Mouse (Mus musculus) kidney, postnatal 4 days (tissue): Measurements from ENCODE around the gene Stat1.

Source experiments
- DNase-seq, 2 experiments: peaks; one replicate each; pipeline ENCODE4 v3.0.0; 2021; ENCODE audit warnings: mixed read lengths in 2 of 2

Gene Stat1

DNA sequence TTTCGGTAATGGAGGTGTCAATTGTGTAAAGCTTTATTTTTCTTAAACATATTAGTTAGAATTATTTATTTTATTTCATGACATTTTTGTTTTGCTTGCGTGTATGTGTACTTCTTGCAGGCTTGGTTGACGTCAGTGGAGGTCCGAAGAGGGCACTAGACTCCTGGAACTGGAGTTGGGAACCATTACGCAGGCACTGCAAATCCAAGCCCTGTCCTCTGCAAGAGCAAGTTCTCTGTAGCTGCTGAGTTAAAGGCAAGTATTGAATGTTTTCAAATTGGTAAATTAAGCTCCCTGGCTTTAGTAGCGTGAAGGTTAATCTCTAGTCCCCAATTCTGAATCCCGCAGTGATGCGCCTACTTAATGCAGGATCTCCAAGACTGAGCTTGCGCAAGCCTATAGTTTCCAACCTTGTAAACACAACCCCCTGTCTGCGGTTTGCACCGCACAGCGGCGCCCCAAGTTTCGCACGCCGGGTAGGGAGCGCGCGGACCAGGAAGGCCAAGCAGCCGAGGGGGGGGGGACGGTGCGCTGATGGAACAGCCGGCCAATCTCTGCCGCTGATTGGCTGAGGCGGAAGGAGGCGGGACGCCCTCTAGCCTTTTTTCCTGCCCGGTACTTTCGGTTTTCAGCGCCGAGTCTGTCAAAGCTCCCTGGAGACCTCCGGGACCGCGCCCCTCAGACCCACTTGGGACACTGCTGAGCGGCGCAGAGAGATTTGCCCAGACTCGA, at the start of gene Stat1:
TSS of gene Stat1 (plus strand) at position 581 of the 732 bp plus-strand sequence.
- peak; percentile 92 to 95 for DNase-seq

DNA sequence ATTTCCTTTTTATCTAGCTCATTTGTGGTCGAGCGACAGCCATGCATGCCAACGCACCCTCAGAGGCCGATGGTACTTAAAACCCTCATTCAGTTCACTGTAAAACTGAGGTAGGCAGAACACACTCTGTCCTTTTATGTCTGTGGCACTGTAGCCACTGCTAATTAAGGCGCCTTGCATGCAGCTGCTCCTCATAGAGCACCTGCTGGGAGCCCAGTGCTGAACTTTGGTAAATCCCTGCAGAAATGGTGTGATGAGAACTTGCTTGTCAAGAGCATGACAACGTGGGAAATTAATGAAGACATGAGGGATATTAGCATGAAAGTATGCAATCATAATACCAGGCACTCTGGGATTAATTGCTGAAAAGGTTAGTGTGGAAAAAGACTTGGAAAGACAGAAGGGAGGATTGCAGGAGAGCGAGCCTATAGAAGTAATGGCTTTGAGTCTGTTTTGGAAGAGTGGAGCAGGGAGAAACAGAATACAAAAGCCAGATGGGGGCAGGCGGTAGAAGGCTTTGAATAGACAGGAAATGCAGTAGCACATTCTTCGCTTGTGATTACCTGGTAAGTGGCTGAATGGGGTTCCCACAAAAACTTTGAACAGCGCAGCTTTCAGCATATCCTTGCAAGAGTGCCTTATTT, 39.4 kb upstream of the Stat1 start:
- DNase-seq, result no peak

DNA sequence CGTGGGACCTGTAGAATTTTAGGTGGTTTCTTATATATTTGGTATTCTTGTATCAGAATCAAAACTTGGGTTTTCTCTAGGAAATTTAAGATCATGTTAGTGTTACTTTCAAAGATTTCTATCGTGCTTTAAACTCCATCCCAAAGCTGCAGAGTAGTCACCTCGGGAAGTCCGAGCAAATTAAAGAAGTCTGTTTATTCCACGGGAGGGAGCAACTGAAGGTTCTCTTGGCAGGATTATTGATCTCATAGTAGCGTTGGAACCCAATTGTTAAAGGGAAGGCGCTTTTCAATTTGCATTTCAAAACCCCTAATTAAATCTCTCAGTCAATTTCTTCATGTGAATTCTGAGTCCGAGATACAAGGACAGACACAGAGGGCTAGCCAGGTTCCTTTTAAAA, 38.9 kb upstream of the Stat1 start:
- DNase-seq, result no peak

DNA sequence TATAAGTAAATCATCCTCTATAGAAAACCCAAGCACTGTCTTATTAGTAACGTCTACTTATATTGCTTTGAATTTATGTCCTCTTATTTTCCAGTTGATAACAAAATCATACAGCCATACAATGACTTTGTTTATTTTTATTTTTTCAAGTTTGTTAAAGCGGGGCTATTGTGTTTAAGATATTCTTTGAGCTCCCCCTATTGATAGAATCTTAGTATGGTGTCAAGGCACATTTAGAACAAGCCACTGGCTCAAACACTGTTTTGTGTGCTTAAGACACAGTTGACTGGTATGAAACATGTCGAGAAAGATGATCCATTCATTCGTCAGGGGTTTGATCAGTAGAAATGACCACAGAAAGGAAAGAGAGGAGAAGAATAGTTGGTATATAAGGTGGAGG, 33.0 kb upstream of the Stat1 start:
- no peak for DNase-seq

DNA sequence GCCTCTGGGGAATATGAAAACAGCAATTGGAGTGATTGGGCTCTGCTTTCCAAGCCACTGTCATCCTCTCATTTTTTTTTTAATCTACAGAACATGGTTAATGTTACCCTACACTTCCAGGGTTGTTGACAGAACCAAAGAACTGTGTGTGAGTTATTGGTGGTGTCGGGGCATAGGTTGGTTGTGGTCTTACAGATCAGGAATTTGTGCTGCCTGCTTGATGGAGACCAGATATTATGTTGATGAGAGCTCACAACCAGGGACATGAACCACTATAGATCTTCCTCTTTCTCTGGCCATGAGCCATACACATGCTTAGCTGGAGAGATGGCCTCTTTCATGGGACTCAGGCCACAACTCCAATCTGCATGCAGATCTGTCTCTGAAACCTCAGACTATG, 32.1 kb upstream of the Stat1 start:
- no peak for DNase-seq

DNA sequence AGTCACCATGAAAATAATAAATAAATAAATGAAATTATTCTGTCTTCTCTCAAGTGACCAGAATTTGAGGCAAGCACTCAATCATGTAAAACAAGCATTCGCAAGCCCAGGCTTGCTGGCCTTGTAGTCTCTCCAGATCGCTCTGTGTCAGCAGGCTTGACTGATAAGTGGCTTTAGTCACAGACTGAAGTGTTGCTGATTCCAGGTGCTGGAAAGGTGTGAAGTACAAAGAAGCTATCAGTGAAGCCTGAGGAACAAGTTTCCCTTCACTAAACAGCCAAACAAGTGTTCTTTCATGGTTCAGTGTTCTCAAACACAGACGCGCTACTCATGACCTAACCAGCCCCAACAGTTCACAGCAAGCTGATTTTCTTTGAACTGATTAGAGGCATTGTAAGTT, 30.6 kb upstream of the Stat1 start:
- no peak for DNase-seq

DNA sequence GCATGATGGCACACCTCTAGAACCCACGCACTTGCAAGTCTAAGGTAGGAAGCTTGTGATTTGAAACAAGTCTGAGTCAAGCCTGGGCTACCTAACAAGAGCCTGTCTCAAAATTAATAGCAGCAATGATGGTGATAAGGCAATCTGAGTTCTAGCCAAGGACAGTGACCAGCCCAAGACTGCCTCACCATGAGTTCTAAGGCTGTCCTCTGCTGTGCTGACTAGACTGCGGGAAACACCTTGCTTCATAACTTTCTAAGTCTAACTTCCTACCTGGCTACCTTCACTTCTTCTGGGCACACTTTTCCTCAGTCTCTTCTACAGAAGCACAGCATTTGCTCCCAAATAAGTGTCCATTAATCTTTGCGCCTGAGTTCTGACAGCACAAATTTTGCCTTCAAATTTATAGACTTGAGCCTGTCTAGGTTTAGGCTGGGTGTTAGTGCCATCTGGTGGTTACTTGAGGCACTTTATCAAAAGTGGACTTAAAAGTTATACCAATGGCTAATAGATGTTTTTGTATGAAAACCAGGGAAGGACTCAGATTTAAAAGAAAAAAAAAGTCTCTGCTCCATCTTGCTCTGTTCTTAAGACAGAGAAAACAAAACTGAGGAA, 20.5 kb upstream of the Stat1 start:
- peak; percentile 29 to 36 for DNase-seq

DNA sequence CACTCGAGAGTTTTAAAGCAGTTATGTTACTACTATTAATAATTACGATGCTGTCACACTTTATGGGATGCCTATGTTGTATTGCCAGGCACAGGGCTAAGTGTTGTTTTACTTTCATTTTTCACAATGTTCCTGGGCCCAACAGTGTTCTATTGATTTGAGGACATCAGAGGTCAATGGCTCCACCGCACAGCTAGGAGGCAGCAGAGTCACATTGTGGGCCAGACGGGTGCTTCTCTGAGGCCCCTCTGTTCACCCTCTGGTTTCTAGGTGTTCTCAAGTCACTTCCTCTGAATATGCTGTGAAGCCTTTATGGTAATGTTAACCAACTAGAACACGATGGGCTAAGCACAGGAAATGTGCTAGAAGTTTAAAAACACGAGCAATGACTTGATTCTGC, 18.7 kb upstream of the Stat1 start:
- DNase-seq, result peak; percentile 12 to 16

DNA sequence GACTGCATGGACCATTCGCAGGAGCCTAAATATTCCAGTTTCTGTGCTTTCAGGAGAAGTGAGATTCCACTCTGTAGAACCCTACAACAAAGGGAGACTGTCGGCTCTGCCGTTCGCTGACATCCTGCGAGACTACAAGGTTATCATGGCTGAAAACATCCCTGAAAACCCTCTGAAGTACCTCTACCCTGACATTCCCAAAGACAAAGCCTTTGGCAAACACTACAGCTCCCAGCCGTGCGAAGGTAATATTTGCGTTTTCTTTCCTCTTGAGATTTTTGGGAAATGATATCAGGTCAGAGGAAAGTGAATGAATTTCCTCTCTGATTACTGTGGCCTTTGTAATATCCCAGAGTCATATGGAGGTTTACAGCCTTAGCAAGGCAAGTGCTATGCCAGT, 16.4 kb upstream of the Stat1 start:
- DNase-seq, result no peak

DNA sequence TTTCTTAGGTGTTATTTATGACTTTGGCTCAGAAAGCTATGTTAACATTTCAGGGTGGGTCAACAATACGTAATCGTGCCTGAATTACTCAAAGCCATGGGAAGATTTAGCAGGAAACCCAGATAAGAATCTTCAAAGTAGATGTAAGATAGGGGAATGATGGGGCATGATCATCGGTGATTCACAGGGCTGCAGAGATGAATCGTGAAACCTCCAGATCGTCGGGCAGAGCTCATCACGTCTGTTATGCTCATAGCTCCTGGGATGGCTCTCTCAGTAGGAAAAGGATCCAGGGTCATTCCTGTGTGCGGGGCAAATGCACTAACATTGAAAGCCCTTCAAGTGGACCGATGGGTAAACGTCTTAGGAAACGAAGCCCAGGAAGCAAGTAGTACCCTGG, 12.0 kb upstream of the Stat1 start:
- no peak for DNase-seq

DNA sequence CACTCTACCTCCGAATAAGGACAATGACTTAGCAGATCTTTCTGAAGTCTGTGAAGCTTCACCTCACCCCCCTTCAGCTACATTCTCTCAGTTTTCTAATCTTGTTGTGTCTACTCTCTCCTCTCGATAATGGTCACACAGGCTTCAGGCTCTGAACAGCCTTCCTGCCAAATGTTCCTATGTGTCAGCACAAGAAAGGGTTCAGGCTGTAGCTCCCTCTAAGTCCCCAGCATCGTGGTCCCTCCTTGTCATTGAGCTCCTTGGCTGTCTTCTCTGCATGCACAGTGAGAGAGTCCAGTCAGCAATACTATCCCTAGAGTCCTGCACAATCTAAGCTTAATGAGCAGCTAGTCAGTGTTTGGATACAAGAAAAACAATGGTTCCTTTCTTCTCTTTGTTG, 8.0 kb upstream of the Stat1 start:
- DNase-seq, result no peak

DNA sequence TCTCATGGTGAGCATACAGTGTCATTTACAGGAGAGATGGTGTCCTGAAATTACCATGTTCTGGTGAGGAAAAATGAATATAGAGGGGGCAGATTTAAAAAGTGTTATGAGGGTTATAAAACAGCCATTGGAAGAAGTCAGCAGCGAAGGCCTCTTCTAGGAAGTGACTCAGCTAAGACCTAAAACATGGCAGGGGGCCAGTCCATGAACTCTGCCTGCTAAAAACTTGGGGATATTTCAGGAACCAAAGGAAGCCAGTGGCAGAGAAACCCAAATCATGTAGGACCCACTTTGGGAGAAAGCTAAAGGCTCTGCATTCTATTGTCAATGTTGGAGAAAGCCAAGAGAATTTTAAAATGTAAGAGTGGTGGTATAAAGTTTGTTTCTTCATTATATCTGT, 6.9 kb upstream of the Stat1 start:
- no peak for DNase-seq

DNA sequence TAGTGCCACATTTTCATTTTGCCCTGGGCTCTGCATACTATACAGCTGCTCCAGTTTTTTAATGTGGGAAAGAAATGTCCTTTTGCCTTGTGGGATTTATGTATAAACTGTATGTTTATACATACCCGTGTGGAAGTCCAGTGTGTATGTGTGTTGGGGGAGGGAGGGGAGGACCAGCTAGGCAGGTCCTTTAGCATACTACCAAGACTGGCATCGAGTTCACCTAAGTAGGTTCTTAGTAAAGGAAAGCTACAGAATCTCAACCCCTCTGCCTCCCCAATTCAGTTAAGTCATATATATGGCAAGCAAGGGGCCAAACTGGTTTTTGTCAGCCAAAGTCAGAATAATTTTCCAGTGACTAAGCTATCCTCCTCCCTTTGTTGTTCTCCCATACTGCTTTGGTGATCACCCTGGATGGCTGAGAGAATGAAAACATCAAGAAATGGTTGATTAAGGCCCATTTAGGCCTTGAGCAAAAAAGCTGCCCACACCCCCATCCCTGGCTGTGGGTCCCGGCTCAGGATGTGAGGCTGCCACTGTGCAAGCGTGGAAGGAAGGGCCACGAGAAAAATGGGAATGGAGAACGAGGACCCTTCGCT, 6.1 kb upstream of the Stat1 start:
- no peak for DNase-seq

DNA sequence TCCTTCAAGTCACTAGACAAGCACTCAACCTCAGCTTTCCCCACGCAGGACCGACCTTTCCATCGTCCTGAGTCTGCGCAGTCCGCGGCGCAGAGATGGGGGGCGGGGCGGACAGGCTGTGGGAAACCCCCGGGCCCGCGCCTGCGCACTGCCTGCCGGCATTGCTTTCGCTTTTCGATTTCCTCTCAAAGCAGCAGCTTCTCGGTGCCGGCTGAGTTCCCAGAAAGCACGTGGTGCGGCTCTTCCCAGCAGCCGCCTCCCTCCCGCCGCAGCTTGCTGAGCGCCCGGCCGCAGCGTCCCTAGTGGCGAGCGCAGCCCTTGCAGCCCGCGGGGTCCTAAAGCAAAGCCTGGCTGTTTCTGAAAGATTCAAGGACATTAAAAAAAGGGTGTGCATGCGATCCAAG, 5.6 kb upstream of the Stat1 start:
- DNase-seq, result peak; percentile 99

DNA sequence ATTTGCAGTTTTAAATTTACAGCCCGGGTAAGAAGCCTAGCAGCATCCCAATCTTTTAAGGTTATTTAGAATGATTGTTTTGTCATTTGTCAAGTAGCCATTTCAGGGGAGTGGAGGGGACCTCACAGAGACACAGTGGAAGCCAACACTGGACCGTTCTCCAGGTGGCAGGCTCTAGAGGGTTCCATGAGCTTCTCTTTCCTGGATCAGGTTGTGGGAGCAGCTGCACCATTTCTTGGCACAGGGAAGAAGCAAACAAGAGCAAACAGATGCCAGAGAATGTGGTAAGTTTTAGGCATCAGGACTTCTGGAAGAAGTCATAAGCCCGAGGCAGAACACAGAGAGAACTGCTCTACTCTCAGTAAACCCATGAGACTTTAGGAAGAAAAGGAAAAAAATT, 2.8 kb upstream of the Stat1 start:
- DNase-seq, result no peak

DNA sequence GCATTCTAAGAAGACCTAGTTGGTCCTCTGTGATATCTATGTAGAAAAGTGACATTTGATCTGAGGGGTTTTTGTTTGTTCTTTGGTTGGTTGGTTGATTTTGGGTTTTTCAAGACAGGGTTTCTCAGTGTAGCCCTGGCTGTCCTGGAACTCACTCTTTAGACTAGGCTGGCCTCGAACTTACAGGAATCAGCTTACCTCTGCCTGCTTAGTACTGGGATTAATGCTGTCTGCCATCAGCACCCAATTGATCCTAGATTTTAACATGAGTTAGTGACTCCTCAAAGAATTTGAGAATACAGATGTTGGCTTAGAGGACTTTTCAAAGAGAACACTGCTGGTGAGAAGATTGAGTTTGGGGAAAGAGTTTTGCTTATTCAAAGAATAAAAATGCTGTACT, 1.5 kb upstream of the Stat1 start:
- no peak for DNase-seq

DNA sequence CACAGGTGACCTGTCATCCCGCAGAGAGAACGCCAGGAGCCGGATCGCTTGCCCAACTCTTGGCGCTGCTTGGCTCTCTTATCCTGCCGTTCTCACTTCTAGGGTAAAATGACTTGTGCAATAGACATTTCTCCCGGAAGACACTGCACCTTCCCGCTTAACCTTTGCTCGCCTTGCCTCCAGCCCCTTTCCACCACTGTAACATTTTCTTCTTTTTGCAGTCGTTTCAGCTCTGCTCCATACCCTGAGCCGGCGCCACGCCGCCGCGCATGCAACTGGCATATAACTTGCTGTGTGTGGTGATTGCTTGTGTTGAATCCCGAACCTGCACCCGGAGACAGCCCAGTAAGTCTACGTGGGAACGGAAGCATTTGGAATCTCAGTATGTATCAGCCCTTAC, 451 bp downstream of the Stat1 start:
- DNase-seq, result peak in 1 of 2 experiments; percentile 39

DNA sequence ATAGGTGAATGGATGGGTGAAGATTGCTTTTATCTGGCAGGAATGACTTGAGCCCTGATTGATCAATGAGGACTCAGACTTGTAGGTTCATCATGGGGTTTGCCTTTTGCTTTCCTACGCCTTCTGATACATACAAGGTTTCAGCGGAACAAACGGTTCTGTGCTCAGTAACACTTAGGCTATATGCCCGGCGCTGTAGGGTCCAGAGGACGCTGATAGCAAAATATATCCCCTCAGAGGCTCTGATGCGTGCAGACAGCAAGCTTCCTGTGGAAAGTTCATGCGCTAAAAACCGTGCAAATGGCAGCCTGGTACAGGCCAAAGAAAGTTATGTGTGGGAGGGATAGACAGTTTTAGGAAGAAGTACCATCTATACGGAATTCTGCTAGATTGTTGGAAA, 951 bp downstream of the Stat1 start:
- no peak for DNase-seq

DNA sequence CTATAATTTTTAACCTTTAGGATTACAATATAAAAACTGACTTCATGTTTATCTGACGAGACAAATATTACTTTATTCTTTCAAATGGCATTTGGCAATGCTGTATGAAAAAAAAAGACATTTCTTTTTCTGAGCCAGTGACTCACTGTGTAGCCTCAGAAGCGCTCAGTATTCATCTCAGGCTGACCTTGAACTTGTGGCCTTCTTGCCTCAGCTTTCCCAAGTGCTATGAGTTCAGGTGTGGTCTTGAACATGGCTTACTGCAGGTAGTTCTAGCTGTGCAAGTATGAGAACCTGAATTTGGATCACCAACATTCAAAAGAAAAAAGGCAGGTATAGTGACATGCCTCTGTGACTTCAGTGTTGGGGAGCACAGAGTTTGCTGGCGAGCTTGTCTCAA, 1.8 kb downstream of the Stat1 start:
- DNase-seq, result no peak

DNA sequence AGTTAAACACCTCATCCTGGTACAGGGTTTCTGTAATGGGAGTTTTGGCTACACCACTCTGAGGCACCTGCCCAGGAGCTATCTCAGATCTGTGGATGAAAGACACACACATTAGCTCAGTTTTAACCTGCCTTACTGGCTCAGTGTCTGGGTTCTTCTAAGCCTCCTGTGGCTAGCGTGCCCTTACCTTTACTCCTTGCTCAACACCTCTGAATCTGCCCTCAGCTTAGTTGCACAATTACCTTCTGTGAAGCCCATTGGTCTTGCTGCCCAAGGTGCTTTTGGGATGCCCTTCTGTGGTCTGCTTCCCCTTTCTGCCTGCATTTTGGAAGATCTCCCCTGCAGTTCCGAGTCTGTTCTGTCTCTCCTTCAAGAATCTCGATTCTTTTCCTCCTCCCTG, 5.6 kb downstream of the Stat1 start:
- no peak for DNase-seq

DNA sequence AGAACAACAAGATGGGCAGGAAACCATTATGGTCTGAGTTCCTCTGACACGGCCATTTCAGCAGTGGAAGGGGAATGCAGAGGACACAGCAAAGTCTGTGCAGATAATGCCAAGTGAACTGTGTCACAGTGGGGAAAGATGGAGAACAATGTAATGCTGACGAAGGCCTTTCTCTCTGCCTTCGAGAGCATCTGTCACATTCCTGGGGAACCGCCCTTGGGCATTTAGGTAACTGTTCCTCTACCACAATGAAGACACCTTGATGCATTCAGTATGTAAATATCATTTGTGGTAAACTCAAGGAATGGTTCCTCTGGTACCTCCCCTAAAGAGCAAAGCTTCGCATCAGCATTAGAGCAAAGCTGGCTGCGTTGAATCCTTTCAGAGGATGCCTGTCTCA, 8.1 kb downstream of the Stat1 start:
- no peak for DNase-seq

DNA sequence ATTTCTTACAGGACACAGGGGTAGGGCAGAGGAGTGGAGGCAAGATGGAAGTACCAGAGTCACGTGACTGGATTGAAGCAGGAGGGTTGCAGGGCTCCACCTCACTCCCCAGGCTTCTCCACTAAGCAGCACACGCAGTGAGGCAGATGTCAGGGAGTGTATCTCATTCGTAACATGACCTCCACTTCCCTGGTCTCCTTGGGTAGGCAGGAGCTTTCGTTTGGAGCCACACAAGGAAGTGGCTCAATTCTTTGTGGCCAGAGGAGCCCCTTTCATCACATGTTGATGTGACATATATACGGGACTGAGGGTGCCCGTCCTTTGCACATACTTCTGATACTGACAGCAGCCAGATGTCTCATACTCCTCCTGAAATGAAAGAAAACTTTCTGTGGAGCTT, 10.6 kb downstream of the Stat1 start:
- no peak for DNase-seq

DNA sequence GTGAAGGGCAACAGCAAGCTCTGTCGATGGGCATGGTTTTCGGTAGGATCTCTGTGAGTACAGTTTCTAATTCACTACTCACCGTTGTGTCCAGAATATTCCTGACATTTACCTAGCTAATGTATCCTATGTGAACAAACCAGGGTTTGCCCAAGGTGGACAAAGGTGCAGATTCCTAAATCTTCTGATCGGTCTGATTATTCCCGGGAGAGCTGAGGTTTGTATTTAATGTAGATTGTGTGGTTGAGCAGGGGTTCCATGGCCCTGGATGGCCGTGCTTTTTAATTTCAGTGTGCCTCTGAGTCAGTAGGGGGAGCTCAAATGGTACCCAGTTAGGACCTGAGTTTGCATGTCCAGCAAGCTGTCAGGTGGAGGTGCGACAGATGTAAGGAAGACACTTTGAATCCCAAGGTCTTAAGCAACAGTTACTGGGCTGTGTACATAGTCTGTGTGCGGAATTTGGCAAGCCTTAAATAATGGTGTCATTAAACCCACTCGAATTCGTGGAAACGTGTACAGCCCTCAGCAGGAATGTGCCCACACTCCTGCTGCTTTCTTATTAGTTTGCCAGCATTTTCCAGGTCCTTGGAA, 12.6 kb downstream of the Stat1 start:
- DNase-seq, result no peak

DNA sequence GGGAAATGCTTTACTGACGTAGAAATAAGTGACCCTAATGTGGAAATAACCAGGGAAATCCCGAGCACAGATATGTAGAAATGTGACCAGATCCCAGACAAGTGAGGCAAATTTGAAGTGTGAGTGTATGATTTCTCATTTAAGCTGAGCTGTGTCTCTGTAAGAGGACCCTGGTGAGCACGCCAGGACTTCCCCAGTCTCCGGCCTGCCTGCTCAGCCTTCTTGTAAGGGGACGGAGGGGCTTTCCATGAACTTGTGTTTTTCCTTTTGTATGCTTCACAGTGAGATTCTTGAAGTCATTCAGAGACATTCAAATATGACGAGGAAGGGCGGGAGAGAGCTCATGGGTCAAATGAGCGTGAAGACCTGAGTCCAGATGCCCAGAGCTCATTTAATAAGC, 14.0 kb downstream of the Stat1 start:
- DNase-seq, result no peak
